Mouse (Mus musculus) urinary bladder, postnatal 25 days (tissue): ENCODE measurements at regions not wholly inside any gene's neighbourhood (a gene's known extent, or its start where the extent isn't known, plus 50 kb on each side); places are given as distances from the start of the nearest gene placed in this dataset.

Source experiments
- DNase-seq: peaks from one replicate; pipeline ENCODE4 v3.0.0; 2022; ENCODE audit warnings: low spot score

DNA sequence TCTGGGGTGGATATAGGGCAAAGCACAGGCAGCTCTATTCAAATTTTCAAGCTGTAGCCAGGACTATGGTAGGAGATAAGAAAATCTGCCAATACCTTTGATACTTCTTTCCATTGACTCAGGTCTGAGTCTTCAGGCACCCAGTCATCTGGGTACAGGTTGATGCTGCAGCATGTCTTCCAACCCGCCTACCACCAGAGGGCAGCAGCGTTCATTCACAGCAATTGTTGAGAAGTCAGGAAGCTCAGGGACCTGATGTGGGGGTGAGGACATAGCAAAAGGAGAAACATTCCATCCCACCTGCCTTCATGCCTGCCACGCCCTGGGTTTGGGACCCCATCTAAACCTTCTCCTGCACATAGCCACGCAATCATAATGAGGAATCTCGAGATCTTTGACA lies 118.2 kb upstream of the Gm21876 start:
- peak; percentile 5 for DNase-seq

DNA sequence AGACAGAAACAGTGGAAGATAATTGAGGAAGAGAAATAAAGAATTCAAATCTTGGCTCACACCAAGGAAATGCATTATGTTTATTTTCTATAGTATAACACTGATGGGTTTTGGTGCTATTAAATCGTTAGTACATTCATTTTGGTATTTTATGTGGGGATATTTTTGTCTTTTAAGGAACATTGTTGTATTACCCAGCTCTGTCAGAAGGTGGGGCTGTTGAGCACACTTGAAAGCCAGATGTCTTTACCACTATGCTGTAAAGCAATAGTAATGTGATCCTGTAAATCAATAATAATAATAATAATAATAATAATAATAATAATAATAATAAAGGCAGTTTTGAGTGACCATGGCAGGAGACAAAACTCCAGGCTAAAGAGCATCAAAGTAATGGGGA lies 120.0 kb upstream of the Gm21876 start:
- DNase-seq, result no peak

GRCm38 (mm10) chrX:21297349-21297748 lies 121.9 kb upstream of the Gm21876 start:
- DNase-seq, result no peak

DNA sequence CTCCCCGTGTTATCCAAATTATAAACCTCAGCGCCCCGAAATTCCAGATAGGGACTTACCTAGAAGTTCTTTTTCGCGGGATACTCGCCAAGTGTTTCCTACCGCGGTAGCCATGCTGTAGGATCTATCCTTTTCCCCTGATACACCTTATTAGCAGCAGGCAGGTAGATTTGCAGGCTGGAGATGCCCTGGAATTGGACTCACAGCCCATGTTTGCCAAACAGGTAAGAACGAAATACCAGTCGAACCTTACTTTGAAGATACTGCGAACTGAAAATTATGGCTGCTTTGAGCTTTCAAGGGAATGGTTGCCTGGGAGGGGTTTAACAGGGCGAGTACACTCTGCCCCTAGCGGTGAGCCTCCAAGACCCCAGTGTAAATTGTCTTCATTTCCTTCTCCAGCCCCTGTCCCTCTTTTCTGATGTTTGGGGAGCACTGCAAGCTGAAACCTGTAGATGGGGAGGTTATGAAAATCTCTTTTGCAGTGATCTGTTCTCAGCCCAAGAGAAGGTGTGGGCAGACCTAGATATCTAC lies 149.8 kb upstream of the Agtr2 start:
- DNase-seq, result no peak

DNA sequence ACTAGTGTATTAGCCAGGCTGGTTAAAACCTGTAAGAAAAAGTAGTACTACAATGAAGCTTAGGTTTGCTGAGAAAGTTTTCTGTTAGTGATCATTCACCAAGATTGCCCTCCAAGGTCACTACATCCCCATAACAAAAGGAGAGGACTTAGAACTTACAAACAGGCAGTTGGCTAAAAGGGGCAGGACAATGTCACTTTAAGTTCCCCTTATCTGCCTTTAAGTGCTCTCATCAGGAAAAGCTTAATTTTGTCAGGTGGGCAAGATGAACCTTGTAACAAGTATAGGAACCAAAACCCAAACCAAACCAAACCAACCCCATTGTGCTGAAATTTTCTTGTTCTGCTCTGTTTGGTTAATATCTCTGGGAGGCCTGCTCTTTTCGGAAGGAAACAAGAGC lies 139.9 kb upstream of the Agtr2 start:
- DNase-seq, result no peak

DNA sequence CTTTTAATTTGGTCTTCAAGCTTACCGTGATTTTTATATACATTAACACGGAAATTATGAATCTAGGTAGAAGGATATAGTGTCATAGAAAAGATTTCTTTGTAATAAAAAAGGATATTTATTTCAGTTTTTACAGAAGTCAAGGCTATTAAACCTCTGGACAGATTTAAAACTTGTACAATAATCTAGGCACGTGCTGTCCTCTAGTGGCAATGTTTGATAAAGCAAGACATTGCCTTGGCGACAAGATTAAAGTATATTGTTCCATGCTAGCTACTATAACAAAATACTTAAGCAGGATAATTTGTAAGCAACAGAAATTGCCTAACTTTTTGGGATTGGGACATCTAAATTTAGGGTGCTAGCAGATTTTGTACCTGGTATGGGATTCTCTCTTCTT lies 133.8 kb upstream of the Agtr2 start:
- peak; percentile 5 for DNase-seq

- DNase-seq, result no peak
Measured at GRCm38 (mm10) chrX:21352350-21352749, 132.0 kb upstream of the Agtr2 start.

DNA sequence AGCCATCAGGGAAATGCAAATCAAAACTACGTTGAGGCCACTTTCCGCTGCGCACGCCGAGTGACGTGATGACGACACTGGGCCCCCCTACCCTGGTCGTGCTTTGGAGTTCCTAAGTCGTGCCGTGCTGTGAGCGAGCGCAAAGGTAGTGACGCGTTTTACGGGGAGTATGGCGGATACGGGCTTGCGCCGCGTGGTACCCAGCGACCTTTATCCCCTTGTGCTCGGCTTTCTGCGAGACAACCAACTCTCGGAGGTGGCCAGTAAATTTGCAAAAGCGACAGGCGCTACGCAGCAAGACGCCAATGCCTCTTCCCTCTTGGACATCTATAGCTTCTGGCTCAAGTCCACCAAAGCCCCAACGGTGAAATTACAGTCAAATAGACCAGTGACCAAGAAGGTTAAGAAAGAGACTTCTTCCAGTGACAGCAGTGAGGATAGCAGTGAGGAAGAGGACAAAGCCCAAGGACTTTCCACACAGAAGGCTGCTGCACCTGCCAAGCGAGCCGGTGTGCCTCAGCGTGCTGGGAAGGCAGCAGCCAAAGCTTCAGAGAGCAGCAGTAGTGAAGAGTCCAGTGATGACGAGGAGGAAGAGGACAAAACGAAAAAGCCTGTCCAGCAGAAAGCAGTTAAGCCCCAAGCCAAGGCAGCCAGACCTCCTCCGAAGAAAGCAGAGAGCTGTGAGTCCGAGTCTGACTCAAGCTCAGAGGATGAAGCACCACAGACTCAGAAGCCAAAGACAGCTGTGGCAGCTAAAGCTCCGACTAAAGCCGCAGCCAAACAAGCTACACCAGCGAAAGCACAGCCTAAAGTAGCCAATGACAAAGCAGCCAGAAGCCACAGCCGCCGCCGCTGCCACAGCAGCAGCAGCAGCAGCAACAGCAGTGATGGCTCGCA lies 123.3 kb upstream of the Agtr2 start:
- DNase-seq, result peak; percentile 3

GRCm38 (mm10) chrX:21385221-21385620 lies 99.1 kb upstream of the Agtr2 start:
- DNase-seq, result no peak

- no peak for DNase-seq
Measured at GRCm38 (mm10) chrX:21389992-21390391, 94.4 kb upstream of the Agtr2 start.

- no peak for DNase-seq
Measured at GRCm38 (mm10) chrX:21393212-21393611, 91.1 kb upstream of the Agtr2 start.

GRCm38 (mm10) chrX:21424797-21425196 lies 59.5 kb upstream of the Agtr2 start:
- peak; percentile 4 for DNase-seq

GRCm38 (mm10) chrX:21428081-21428480 lies 56.3 kb upstream of the Agtr2 start:
- DNase-seq, result no peak

DNA sequence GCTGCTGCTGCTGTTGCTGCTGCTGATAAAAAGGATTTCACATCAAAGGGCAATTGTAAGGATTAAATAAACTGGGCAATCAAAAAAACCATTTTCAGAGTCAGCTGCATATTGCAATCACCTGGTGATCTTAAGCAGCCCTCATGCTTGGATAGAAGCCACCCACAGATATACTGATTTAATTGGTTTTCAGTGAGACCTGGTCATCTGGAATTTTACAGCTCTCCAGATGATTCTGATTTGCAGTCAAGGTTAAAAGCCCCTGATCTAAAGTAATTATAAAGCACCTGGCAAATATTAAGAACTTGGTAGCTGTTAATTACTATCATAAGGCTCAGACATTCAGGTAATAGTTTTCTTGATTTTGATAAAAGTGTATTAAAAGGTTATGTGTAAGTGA lies 50.8 kb upstream of the Agtr2 start:
- no peak for DNase-seq
